Mouse (Mus musculus): ENCODE measurements around the gene Spice1.
A peak's percentile ranks its signal among the peaks of the same experiment; 100 is the strongest.

Spice1 gene

GRCm38 (mm10) chr16:44365522-44365921 lies 18.6 kb downstream of the Spice1 start:
- peak; percentile 67 for DNase-seq (ENCODE audit: extremely low read depth, low read depth)

- DNase-seq (ENCODE audit: extremely low read depth, low read depth): no peak
Measured at GRCm38 (mm10) chr16:44375459-44375858, 28.5 kb downstream of the Spice1 start.

GRCm38 (mm10) chr16:44380006-44380405 lies 33.1 kb downstream of the Spice1 start:
- DNase-seq (ENCODE audit: extremely low read depth, low read depth): no peak

GRCm38 (mm10) chr16:44381578-44381977 lies 34.7 kb downstream of the Spice1 start:
- DNase-seq (ENCODE audit: extremely low read depth, low read depth): no peak

- DNase-seq (ENCODE audit: extremely low read depth, low read depth): no peak
Measured at GRCm38 (mm10) chr16:44383549-44383948, 36.6 kb downstream of the Spice1 start.

GRCm38 (mm10) chr16:44384251-44384650 lies 37.3 kb downstream of the Spice1 start:
- DNase-seq (ENCODE audit: extremely low read depth, low read depth): no peak

GRCm38 (mm10) chr16:44391877-44392548 lies 45.1 kb downstream of the Spice1 start:
- peak; percentile 62 for DNase-seq (ENCODE audit: extremely low read depth, low read depth)

- DNase-seq (ENCODE audit: extremely low read depth, low read depth): no peak
Measured at GRCm38 (mm10) chr16:44394577-44395243, 47.8 kb downstream of the Spice1 start, which contains the start of gene Cfap44. Cfap44 (plus strand) TSS chr16:44394796.

GRCm38 (mm10) chr16:44404933-44405332 lies 58.0 kb downstream of the Spice1 start:
- DNase-seq (ENCODE audit: extremely low read depth, low read depth): no peak

- no peak for DNase-seq (ENCODE audit: extremely low read depth, low read depth)
Measured at GRCm38 (mm10) chr16:44407211-44407610, 60.3 kb downstream of the Spice1 start.

- DNase-seq (ENCODE audit: extremely low read depth, low read depth): no peak
Measured at GRCm38 (mm10) chr16:44408290-44408689, 61.4 kb downstream of the Spice1 start.

- no peak for DNase-seq (ENCODE audit: extremely low read depth, low read depth)
Measured at GRCm38 (mm10) chr16:44410176-44410575, 63.3 kb downstream of the Spice1 start.

GRCm38 (mm10) chr16:44417596-44417995 lies 70.7 kb downstream of the Spice1 start:
- DNase-seq (ENCODE audit: extremely low read depth, low read depth): no peak

- no peak for DNase-seq (ENCODE audit: extremely low read depth, low read depth)
Measured at GRCm38 (mm10) chr16:44421735-44422134, 74.8 kb downstream of the Spice1 start.

- no peak for DNase-seq (ENCODE audit: extremely low read depth, low read depth)
Measured at GRCm38 (mm10) chr16:44423499-44423898, 76.6 kb downstream of the Spice1 start.

- DNase-seq (ENCODE audit: extremely low read depth, low read depth): no peak
Measured at GRCm38 (mm10) chr16:44428456-44428855, 81.5 kb downstream of the Spice1 start.

GRCm38 (mm10) chr16:44430021-44430420 lies 83.1 kb downstream of the Spice1 start:
- no peak for DNase-seq (ENCODE audit: extremely low read depth, low read depth)

- DNase-seq (ENCODE audit: extremely low read depth, low read depth): no peak
Measured at GRCm38 (mm10) chr16:44434931-44435330, 88.0 kb downstream of the Spice1 start.

GRCm38 (mm10) chr16:44435481-44435880 lies 88.6 kb downstream of the Spice1 start:
- no peak for DNase-seq (ENCODE audit: extremely low read depth, low read depth)
